Mouse (Mus musculus) hematopoietic stem cell, adult 5-6 weeks (primary cell): ENCODE data around the gene Sirt1. TPM values are rescaled to one million over a fixed set of nuclear protein-coding genes. Genes with fewer than 3 reads are reported as not detected.
A peak's percentile ranks its signal among the peaks of the same experiment; 100 is the strongest.

ENCODE experiments used
- ATAC-seq, 2 experiments: fragments of 125-278 bp in 1 of 2; replicated peaks in 1 of 2; 2 replicates each; pipeline ENCODE4 v1.8.0; 2016 to 2017; ENCODE audit warnings: inconsistent platforms in 2 of 2, mild to moderate bottlenecking in 2 of 2, moderate number of reproducible peaks in 2 of 2, low read depth in 1 of 2, moderate TSS enrichment in 1 of 2; ENCODE audit not compliant: low FRiP score in 2 of 2, poor library complexity in 2 of 2, severe bottlenecking in 2 of 2, insufficient read depth in 1 of 2, low TSS enrichment in 1 of 2
- total RNA-seq: library from RNA; stranded (forward); fragments of 172-1452, 232-1000 nt; gene quantifications from 2 replicates; pipeline ENCODE4 v1.2.3, GENCODE M21; 2017

Sirt1 gene
- total RNA-seq, 1 experiment from 2014 or later, result 47.6 TPM

DNA sequence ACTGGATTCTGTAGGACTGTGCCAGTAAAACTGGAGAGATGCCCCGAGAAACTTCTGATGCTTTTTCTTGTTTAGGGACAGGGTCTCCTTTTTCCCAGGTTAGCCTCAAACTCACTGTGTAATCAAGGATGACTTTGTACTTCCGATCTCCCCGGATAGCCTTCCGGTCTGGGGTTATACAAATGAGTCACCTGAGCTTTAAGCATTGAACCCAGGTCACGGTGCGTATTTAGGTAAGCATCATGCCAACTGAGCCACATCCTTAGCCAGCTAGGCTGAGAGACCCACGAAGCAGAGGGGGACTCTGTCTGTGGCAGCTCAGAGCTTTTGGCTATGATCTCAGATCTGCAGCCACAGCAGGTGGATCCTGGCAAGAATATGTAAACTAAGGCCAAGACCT is 30.8 kb downstream of the Sirt1 start:
- ATAC-seq, result no peak

- ATAC-seq, result no peak
Observed at GRCm38 (mm10) chr10:63348291-63348690, 33.2 kb downstream of the Sirt1 start.

DNA sequence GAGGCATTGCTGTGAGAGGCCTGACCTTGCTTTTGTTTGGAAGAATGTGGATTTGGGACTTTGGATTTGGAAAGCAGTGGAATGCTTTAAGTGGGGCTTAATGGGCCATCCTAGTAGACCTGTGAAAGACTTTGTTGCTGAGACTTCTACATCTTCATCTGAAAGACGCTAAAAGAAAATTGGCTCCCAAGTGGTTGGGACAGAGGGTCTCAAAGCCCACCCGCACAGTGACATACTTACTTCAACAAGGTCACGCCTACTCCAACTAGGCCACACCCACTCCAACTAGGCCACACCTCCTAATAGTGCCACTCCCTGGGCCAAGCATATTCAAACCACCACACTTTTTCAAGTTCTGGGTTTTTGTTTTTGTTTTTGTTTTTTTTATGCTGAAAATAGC is 36.8 kb downstream of the Sirt1 start:
- ATAC-seq, result no peak

GRCm38 (mm10) chr10:63341351-63341750 is 40.2 kb downstream of the Sirt1 start:
- no peak for ATAC-seq

GRCm38 (mm10) chr10:63338914-63339643 is 42.4 kb downstream of the Sirt1 start:
- peak; percentile 77 to 79 for ATAC-seq

DNA sequence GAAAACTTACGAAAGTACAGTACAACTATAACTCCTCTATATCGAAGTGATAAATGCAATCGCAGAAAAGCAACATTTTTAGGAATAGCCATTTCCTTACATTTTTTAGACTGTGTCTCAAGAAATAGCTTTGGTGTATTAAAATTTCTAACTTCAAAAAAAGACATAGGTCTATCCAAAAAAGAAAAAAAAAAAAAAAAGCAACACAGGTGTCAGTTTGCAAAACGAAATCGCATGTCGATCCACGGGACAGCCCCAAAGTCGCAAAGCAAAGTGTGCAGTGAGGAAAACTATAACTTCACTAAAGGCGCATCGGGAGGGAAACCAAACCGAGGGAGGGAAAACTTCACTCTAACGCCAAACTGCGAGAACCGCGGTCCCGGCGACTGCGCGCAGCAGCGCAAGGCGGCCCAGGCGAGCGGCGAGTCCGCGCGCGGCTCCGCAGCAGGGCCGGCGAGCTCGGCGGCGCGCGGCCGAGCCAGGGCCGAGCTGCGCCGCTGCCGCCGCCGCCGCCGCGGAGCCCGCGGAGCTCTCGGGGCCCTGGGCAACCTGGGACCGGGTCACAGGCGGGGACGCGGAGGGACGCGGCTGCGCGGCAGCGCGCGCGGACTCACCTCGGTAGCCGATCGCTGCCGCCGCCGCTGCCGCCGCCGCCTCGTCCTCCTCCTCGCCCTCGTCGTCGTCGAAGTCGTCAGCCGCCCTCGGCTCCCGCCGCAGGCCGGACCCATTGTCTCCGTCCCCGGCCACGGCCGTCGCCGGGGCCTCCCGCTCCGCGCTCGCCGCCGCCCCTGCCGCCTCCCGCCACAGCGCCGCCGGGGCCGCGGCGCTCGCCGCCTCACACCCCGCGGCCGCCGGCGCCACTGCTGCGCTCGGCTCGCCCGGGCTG is 43.3 kb downstream of the Sirt1 start:
- peak in 1 of 2 experiments; percentile 19; a peak in 1 of 4 replicates for ATAC-seq

DNA sequence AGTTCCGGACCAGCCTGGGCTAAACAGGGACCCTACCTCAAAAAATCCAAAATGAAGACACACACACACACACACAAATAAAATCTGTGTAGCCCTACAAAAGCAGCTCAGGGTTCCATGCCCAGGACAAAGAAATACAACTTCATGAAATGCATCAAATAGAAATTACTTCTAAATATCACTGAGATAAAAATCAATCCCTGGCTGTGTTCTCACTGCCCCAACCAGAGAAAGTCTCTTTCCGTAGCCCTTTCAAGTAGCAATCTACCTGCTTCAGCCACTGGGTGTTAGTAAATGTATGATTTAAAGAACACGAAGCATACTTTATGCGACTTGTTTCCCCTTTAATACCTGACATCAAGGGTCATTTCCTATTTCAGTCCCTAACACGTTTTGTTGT is 44.2 kb downstream of the Sirt1 start:
- ATAC-seq, result no peak

DNA sequence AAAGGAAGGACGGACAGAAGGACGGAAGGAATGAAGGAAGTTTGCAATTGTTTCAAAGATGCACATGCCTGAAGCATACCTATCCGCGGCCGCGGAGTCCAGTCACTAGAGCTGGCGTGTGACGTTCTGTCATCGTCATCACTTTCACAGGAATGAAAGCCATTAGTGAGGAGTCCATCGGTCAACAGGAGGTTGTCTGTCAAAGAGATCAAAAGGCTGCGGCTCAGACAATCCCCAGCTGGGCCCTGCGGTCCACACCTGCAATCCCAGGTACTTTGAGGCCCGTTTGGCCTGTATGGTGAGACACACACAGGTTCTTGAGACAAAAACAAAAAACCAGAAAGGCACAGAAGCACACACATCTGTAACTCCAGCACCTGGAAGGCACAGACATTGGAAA is 44.6 kb downstream of the Sirt1 start:
- ATAC-seq, result no peak

GRCm38 (mm10) chr10:63327091-63327490 is 54.4 kb downstream of the Sirt1 start:
- no peak for ATAC-seq

DNA sequence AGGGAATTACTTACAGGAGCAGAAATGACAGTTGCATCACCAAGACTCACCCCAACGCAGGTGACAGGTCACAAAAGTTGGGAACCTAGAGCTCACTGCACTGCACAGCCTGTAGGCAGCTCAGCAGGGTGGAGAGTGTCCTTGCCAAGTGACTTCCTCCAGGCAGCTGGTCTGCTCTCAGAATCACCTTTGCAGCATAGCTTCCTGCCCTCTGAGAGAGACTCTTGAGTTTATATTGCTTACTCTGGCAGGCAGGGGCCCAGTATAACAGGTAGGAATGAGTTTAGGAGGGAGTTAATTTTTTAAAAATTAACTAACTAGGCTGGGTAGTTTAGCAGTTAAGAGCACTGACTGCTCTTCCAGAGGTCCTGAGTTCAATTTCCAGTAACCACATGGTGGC is 67.8 kb downstream of the Sirt1 start:
- ATAC-seq, result no peak

DNA sequence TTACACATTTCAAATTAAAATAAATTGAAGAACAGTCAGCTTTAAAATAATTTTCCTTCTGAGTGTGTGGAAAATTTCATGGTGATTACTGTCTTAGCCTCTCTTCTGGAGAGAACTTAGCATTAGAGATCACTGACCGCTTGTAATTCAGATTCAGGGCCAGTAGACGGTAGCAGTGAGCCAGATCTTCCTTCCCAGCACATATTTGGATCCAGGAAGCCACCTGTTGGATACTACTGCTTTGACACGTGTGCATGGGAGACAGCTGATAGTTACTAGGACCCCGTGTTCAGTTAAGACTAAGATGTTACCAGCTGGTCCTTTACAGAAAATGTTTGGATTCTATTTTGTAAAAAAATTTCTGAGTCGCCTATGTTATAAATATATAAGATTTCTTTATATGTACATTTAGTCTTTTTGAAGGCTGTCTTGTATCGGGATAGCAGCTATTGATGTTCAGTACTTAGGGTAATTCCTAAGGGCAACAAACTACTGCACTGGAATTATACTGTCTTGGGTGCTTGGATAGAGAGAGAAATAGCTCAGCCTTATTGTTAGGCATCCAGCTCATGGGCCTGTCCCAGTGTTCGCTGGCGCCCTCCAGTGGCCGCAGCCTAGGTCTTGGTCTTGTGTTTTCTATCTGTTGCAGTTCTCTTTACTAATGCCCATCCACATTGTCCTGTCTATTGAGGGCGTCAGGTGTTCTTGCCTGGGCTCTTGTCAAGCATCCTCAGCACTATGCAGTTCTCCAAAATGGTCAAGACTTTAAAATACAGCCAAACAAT is 72.7 kb downstream of the Sirt1 start:
- peak; percentile 86 to 90 for ATAC-seq

DNA sequence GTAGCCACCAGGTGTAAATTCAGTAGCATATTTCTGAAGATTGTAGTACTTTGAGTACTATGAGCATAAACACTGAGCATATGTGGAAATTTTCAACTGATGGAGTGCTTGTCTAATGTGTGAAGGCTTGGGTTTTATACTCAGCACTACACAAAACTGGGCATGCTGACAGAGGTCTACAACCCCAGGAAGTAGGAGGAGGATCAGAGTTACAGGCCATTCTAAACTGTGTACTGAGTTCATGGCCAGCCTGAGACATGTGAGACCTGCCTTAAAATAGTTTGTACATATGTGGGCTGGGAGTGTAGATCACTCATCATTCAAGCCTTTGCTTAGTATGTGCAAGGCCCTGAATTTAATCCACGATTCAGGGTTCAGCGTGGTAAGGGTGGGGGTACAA is 79.1 kb downstream of the Sirt1 start:
- ATAC-seq, result no peak

- no peak for ATAC-seq
Observed at GRCm38 (mm10) chr10:63282846-63283245, 98.7 kb downstream of the Sirt1 start.

DNA sequence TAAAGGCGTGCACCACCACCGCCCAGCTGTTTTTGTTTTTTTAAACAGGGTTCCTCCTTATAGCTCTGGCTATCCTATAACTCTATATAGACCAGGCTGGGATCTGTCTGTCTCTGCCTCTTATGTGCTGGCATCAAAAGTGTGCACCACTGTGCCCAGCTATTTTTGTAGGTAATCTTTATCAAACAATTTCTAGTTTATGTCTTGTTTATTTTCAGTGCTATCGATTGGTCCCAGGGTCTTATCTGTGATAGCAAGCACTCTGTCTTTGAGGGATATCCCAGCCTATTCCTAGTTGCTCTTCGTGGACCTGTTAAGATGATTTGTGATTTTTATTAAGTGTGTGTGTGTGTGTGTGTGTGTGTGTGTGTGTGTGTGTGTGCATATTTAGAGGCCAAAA is 99.1 kb downstream of the Sirt1 start:
- ATAC-seq, result no peak

DNA sequence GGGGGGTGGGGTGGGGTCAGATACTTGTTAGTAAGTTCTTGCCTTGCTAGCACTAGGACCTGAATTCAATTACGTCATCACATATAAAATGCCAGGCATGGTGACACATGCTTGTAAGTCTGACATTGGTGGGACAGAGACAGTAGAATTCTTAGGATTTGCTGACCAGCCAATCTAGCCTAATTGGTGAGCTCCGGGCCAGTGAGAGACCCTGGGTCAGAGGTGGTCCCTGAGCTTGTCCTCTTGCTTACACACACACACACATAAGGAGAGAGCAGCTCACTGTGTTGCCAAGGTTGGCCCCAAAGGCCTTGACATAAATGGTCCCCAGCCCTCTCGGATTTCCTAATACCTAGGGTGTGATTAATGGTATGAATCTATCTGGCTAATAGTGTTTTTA is 101.7 kb downstream of the Sirt1 start:
- no peak for ATAC-seq

DNA sequence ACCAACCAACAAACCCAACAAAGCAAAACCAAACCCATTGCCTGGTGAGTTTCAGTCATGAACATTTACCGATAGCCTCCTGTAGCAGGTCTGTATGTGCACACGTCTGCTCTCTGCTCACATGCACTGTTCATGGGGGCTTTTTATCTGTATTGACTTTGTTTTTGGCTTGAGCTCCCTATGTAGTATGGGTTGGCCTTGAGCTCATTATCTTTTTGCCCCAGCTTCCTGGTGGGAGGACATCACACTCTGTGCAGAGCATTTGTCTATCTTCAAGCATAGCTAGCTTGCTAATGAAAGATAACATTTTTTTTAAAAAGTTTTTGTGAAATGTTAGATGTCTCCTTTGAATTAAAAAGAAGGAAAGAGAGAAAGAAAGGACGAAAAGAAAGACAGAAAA is 104.5 kb downstream of the Sirt1 start:
- ATAC-seq, result peak in 1 of 2 experiments; percentile 66; a peak in 1 of 4 replicates

- ATAC-seq, result no peak
Observed at GRCm38 (mm10) chr10:63272868-63273267, 108.6 kb downstream of the Sirt1 start.

DNA sequence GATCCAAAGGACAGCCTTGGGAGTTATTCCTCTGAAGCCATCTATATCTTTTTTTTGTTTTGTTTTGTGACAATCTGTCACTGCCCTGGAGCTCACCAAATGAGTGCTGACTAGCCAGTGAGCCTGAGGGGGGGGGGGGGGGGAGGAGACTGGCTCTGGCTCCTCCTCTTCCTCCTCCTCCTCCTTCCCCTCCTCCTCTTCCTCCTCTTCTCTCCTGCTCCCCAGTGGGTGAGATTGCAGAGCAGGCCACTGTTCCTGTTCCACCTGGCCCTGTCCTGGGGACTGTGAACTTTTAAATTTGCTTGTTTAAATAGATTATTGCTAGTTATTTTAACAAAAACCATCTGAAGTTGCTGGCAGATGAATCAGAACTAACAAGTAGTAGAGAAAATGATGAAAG is 109.1 kb downstream of the Sirt1 start:
- ATAC-seq, result no peak
